Mouse (Mus musculus) thymus, adult 2 months (tissue): Measurements from ENCODE around the gene Anapc1. TPM values are rescaled to one million over a fixed set of nuclear protein-coding genes. Genes with fewer than 3 reads are reported as not detected.
"Not testable (repeated sequence)": the region's sequence is repeated elsewhere in the genome, so short reads cannot be mapped to it uniquely, and the experiment has no call there.

Source experiments
- DNase-seq: peaks from one replicate; pipeline ENCODE4 v3.0.0; 2021
- H3K27ac ChIP-seq: fragments of 200-500 bp; 2 replicates; pipeline ENCODE4 v1.5.1; 2012; ENCODE audit warnings: low read length, control low read depth; ENCODE audit not compliant: control insufficient read depth, insufficient read depth
- H3K27me3 ChIP-seq: fragments of 200-500 bp; 2 replicates; pipeline ENCODE4 v1.6.1; 2012; ENCODE audit warnings: mild to moderate bottlenecking, low read length, moderate library complexity, mixed read lengths; ENCODE audit not compliant: control insufficient read depth, insufficient read depth
- H3K36me3 ChIP-seq: fragments of 200-500 bp; 2 replicates; pipeline ENCODE4 v1.6.1; 2012; ENCODE audit warnings: mild to moderate bottlenecking, low read length, moderate library complexity; ENCODE audit not compliant: control insufficient read depth, insufficient read depth
- H3K4me1 ChIP-seq: fragments of 200-500 bp; replicated peaks from 2 replicates; pipeline ENCODE4 v1.6.1; 2012; ENCODE audit warnings: low read length; ENCODE audit not compliant: control insufficient read depth, insufficient read depth
- H3K4me3 ChIP-seq: fragments of 200-500 bp; 2 replicates; pipeline ENCODE4 v1.5.1; 2012; ENCODE audit warnings: mild to moderate bottlenecking, low read length, control low read depth, moderate library complexity; ENCODE audit not compliant: control insufficient read depth, insufficient read depth
- CTCF ChIP-seq: fragments of 200-500 bp; IDR thresholded peaks from 2 replicates; pipeline ENCODE4 v1.5.1; 2012; ENCODE audit warnings: mild to moderate bottlenecking, control low read depth, low read length, moderate library complexity, borderline replicate concordance; ENCODE audit not compliant: control insufficient read depth, poor library complexity, insufficient read depth; ENCODE audit errors: extremely low read depth
- POLR2A ChIP-seq: fragments of 200-500 bp; IDR thresholded peaks from 2 replicates; pipeline ENCODE4 v1.6.1; 2012; ENCODE audit warnings: mild to moderate bottlenecking, low read length, control low read depth, moderate library complexity; ENCODE audit not compliant: control insufficient read depth, poor library complexity, insufficient read depth; ENCODE audit errors: extremely low read depth
- WGBS: fragments of 180-500 bp; shearing (Covaris S2); methylation state at CpG from one replicate; pipeline ENCODE4 v1.1.7; 2018; 5-methylcytosine and 5-hydroxymethylcytosine counted together
- polyA plus RNA-seq: library from polyadenylated mRNA; depleted of rRNA; stranded (reverse); fragments of >200 nt; gene quantifications from 2 replicates; pipeline ENCODE4 v1.2.3, GENCODE M21; 2012

The Anapc1 gene
- polyA plus RNA-seq, 1 experiment: 71.4 TPM

- H3K27me3 ChIP-seq: peaks cover 19% of the 10 kb centered on the region
- DNase-seq: no peak
- 52% methylated on average over 5 of the region's 5 CpGs for WGBS
- H3K4me1 ChIP-seq: peaks cover 3% of the 10 kb centered on the region; the same call in 1 of the 2 replicates
- H3K36me3 ChIP-seq: no peaks in the 10 kb centered on the region
- H3K27ac ChIP-seq: no peak overlapping the region
- no peak overlapping the region for H3K4me3 ChIP-seq
- TF ChIP-seq POLR2A (no peak), CTCF (no peak)
Observed at GRCm38 (mm10) chr2:128697566-128697965, 10.4 kb upstream of the Anapc1 start.

DNA sequence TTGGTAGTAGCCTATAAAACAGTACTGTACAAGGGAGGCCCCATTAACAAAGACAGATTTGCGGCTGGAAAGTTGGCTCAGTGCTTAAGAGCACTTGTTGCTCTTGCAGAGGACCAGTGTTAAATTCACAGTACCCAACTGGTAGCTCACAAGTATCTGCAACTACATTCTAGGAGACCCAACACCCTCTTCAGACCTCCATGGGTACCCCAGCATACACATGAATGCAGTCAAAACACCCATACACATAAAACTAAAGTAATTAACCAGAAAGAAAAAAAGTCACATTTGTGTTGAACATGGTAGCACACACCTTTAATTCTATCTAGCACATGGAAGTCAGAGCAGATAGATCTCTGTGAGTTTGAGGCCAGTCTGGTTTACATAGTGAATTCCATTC, 9.9 kb upstream of the Anapc1 start:
- peaks cover 3% of the 10 kb centered on the region; the same call in 1 of the 2 replicates for H3K4me1 ChIP-seq
- TF ChIP-seq POLR2A (no peak), CTCF (no peak)
- WGBS: 98% methylated on average over 1 of the region's 1 CpGs
- H3K27ac ChIP-seq: no peak overlapping the region
- no peaks in the 10 kb centered on the region for H3K36me3 ChIP-seq
- peaks cover 19% of the 10 kb centered on the region for H3K27me3 ChIP-seq
- no peak for DNase-seq
- H3K4me3 ChIP-seq: no peak overlapping the region

- Histone ChIP-seq H3K27ac (no peak overlapping the region), H3K36me3 (no peaks in the 10 kb centered on the region), H3K27me3 (peaks cover 19% of the 10 kb centered on the region), H3K4me1 (peaks cover 3% of the 10 kb centered on the region; the same call in 1 of the 2 replicates), H3K4me3 (no peak overlapping the region)
- DNase-seq: no peak
- 80% methylated on average over 3 of the region's 3 CpGs for WGBS
- TF ChIP-seq CTCF: no peak
- TF ChIP-seq POLR2A: no peak
Observed at GRCm38 (mm10) chr2:128696426-128696825, 9.2 kb upstream of the Anapc1 start.

GRCm38 (mm10) chr2:128694548-128694947, 7.4 kb upstream of the Anapc1 start:
- Histone ChIP-seq H3K4me1 (peaks cover 2% of the 10 kb centered on the region; the same call in 1 of the 2 replicates), H3K4me3 (no peak overlapping the region), H3K36me3 (no peaks in the 10 kb centered on the region), H3K27ac (no peak overlapping the region), H3K27me3 (peaks cover 15% of the 10 kb centered on the region)
- TF ChIP-seq CTCF (no peak), POLR2A (no peak)
- DNase-seq: no peak

GRCm38 (mm10) chr2:128693828-128694227, 6.6 kb upstream of the Anapc1 start:
- H3K27me3 ChIP-seq: peaks cover 11% of the 10 kb centered on the region
- H3K36me3 ChIP-seq, H3K4me3 ChIP-seq, H3K4me1 ChIP-seq, DNase-seq, H3K27ac ChIP-seq: not testable (repeated sequence)
- 100% methylated on average over 2 of the region's 3 CpGs for WGBS

DNA sequence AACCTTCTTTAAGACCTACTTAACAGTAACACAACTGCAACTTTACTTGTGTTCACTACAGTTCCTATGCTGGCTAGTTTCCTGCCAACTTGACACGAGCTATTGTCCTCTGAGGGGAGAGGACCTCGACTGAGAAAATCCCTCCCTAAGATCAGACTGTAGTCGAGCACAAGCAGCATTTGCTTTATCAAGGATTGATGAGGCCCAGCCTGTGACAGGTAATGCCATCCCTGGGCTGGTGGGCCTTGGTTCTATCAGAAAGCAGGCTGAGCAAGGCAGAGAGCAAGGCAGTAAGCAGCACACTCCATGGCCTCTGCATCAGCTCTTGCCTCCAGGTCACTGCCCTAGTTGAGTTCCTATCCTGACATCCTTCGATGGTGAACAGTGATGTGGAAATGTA, 6.0 kb upstream of the Anapc1 start:
- no peaks in the 10 kb centered on the region for H3K36me3 ChIP-seq
- H3K27me3 ChIP-seq: peaks cover 8% of the 10 kb centered on the region
- H3K27ac ChIP-seq: no peak overlapping the region
- TF ChIP-seq CTCF: no peak
- no peak for TF ChIP-seq POLR2A
- no peak for DNase-seq
- no peaks in the 10 kb centered on the region; the same call in 1 of the 2 replicates for H3K4me1 ChIP-seq
- whole genome bisulfite sequencing: 74% methylated on average over 4 of the region's 4 CpGs
- H3K4me3 ChIP-seq: no peak overlapping the region

DNA sequence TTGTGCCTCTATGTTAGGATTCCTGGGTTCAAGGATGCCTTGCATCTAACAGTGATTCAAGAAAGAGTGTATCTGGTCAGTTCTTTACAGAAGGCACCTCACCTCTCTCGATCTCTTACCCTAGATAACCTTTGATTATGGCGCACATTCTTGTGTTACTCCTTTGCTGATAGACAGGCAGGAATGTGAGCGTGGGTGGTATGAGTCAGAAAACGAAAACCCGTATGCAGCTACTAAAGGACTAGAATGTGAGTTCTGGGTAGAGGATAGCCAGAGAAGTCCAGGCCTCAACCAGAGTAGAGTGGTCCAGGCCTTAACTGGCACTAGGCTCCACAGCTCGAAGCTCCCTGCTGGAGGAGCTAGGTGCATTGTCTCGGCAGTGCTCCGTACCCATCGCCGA, 5.6 kb upstream of the Anapc1 start:
- no peak for DNase-seq
- peaks cover 3% of the 10 kb centered on the region for H3K27me3 ChIP-seq
- no peak overlapping the region for H3K27ac ChIP-seq
- 95% methylated on average over 10 of the region's 10 CpGs for WGBS
- no peak overlapping the region for H3K4me3 ChIP-seq
- H3K36me3 ChIP-seq: no peaks in the 10 kb centered on the region
- no peak for TF ChIP-seq POLR2A
- TF ChIP-seq CTCF: no peak
- H3K4me1 ChIP-seq: 0 out of 2 replicates have a peak, but pooled peaks cover 1% of the 10 kb centered on the region
